Mouse (Mus musculus) mesoderm, embryonic 11.5 days (tissue): ENCODE data around the gene Efna1.

ENCODE experiments used
- DNase-seq: peaks from one replicate; pipeline ENCODE4 v3.0.0-alpha.2; 2012; ENCODE audit warnings: low read depth, low spot score

The Efna1 gene

DNA sequence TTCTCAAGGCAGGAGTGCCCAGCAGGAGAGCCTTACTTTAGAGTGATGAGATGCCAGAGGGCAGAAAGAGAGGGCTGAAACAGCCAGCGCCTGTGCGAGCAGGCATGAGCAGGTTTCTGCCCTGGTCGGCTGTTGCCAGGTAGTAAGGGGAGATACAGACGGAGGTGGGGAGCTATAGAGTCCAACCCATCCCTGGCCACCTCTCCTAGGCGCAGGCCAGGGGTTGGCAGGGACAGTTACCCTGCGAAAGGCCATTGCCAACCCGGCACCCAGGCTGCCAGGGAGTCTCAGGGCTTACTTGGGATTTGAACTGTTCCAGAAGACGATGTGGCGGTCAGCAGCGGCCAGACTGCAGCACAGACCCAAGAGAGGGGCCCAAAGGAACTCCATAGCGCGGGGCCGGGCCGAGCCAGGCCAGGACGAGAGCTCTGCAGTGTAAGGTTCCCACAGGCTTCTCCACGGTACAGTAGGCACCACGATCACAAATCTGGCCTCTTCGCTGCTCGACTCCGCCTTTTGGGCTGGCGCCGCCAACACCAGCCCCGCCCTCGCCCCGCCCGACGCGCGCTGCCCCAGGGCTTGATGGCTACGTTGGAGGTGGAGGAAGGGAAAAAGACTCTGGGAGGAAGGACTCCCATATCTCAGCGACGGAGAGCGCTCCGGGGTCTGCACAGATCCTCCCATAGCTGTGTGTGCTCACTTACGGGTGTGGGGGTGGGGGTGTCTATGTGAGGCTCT lies 1.6 kb downstream of the Efna1 start:
- peak; percentile 79 for DNase-seq

DNA sequence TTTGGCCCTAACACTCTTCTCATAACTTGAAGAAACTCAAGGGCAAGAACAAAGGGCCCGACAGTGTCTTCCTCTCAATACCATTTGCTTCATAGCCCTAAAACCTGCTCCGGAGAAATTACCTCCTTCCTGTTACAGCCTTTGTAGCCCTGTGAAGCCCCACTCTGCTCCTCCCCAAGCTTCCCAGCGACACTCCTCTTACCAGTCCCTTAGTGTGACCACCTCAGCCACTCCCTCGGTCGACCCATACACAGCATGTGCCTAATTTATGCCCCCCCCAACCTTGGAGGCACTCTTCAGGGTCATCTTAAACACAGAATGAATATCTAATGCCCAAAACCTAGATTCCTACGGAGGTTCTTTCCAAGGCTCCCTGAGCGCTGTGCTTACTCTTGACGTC lies 2.3 kb downstream of the Efna1 start:
- no peak for DNase-seq

DNA sequence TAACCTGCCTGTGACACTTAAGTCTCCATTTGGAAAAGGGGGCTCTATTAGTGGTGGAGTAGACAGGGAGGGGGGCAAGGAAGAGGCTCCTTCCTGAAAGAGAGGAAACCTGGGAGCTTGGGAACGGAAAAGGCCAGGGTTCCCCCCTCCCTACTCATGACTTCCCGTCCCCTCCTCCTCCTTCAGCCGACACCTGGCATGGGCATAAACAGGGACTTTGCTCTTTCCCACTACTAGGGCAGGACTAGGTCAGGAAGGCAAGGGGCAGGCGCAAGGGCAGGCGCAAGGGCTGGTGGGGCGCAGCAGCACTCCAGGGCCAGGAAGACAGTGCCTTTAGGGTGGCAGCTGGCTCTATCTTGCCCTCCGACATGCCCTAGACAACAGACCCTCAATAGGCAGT lies 2.8 kb downstream of the Efna1 start:
- no peak for DNase-seq

DNA sequence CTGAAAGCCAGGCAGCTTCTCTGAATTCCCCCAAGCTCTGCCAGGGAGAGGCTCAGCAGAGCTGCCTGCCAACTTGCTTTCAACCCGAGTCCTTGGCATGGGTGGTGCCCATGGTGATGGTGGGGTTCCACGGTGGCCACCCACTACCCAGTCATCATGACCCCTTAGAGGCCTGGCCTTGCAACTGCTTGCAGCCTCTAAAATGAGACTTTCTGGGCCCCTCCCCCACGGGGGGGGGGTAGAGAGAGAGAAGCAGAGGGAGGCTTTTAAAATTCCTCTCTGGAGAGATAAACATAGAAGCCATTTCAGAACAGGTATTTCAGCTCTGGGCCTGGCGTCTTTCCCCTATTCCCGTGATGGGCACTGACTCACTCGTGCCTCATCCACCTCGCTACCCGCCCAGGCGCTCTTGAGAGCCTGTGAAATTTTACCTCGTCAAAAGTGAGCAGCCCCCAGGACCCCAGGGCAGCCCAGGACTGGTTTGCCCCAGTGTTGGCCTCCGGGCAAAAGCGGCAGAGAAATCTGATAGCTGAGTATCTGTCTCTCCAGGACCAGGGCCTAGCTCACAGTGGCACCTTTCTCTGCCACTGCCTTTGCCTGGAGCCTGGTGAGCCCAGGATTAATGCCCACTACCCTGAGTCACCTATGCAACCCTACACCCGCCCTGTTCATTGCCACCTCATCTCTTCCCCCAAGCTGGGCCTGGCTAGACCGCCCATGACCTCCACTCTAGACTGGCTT lies 3.5 kb downstream of the Efna1 start:
- DNase-seq, result no peak

GRCm38 (mm10) chr3:89276061-89276460 lies 4.9 kb downstream of the Efna1 start:
- DNase-seq, result no peak

DNA sequence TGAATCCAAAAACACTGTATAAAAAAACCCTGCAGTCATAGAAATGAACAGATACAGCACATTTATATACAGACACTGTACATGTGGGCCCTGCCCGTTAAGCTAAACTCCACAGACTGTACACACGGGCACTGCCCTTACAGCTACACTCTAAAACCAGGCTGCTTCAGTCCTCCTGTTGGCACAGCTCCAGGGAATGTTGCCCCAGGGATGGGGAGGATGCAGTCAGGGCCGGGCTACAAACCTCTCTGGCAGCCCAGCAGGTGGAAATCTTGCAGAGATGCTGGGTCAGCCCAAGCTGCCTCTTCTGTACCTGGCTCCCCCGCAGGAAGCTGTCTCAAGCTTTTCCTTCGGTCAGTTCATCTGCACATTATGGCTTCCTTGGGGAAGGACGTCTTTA lies 9.2 kb downstream of the Efna1 start:
- DNase-seq, result no peak

DNA sequence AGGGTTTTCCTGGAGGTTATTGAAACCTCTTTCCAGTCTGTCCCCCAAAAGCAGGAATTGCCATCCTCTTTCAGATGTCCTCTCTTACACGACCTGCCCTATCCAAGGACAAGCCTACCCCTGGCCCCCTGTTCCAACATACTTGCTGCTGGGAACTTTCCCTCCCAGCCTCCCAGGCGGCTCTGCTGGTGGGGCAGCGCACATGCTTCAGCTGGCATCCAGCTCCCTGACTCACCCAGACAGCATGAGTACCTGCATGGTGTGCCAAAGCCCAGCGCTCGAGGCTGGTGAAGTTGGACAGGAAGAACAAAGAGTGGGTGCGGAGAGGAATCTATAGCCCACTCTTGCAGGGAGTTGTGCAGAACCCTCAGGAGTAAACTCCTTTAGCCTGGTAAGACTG lies 10.1 kb downstream of the Efna1 start:
- no peak for DNase-seq

DNA sequence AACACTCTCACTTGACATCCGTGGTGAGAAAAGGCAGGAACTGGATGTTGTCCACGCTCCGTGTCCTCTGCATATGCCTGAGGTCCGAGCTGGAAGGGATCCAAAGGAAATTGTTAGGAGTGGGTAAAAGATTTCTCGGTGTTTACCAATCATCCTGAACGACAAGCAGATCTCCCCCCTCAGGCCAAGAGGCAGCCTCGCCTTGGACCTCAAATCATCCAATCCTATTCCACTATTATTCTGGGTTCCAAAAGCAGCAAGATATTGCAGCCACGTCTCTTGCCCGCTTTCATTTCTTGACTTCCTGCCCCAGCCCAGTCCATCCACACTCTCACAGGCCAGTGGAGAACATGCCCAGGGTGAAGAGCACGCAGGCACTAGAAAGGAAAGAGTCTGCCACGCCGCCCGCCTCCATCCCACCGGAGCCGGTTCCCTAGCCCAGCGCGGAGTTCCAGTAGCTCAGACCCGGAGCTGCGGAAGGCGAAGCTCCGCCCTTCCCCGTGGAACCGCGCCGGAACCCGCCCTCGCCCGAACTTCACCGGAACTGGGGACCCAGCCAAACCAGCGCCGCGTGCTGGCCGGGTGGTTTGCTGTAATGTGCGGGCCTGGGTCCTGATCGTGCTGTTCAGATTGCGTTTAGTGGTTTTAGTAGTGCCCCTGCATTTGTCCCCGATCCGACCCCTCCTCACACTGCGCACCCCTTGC lies 10.7 kb downstream of the Efna1 start, which contains the start of gene Slc50a1:
TSS of gene Slc50a1 (minus strand) at position 520 of the 705 bp plus-strand sequence.
- DNase-seq, result no peak

DNA sequence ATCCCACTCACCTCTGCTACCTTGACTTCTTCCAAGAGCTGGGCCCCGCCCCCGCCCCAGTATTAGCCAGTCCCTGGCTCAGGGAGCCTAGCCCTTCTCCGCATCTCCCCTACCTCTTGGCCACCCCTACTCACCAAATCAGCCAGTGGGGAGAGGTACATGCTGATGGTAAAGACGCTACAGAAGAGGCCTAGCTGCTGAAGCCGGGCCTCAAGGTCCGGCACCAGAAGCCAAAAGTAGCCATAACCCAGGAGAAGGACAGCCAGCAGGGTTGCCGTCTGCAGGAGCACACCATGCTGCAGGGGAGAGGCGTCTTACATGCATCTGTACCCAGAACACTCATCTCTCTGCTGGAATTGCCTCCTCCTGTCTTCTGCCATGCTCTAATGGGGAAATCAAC lies 12.0 kb downstream of the Efna1 start:
- DNase-seq, result no peak

- peak; percentile 82 for DNase-seq
Measured at GRCm38 (mm10) chr3:89266439-89266893, 14.5 kb downstream of the Efna1 start.

GRCm38 (mm10) chr3:89262417-89262816 lies 18.5 kb downstream of the Efna1 start:
- no peak for DNase-seq

DNA sequence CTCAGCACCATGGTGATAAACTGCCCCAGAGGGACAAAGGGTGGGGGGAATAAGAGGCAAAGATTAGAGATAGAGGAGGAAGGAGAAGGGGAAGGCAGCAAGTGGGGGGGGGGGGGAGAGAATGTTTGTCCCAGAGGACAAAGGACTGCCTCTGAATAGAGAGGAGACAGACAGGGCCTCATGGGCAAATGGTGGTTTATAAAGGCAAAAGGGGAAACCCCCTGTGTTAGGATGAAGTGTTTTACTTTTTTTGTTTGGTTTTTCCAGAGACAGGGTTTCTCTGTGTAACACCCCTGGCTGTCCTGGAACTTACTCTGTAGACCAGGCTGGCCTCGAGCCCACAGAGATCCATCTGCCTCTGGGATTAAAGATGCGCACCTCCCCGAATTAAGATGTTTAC lies 20.7 kb downstream of the Efna1 start:
- no peak for DNase-seq

DNA sequence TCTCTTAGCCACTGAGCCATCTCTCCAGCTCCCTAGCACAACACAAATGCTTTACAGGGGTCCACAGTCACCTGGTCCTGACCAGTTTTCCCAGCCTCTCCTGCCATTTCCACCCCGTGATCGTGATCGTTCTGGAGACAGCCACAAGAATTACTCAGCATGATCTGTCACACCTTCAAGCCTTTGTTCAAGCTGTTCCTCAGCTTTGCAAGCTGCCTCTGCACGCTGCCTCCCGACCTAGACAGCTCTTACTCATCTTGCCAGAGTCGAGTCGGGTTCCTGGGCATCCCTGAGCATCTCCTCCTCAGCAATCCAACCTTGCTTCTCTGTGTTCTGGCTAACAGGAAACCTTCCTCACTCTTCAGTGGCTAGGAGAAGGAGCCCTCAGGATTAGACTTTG lies 21.9 kb downstream of the Efna1 start, which contains the start of gene Dpm3:
TSS of gene Dpm3 (plus strand) at position 283 of the 400 bp plus-strand sequence.
- no peak for DNase-seq

DNA sequence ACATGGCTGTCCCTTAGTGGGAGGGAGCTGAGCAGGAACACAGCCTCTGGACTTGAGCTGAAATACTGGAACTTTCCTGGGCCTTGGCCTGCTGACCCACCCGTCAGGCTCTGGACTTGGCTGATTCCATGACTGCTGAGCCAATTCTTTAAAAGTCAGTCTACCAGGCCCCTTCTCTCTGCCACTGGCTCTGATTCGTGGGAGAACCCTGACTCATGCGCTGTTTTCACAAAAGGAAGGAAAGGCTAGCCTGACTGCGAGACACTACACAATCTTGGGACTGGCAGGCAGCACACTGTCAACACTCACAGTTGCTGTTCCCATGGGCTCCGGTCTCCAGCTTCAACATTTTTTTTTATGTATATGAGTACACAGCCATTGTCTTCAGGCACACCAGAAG lies 24.8 kb downstream of the Efna1 start:
- no peak for DNase-seq

- DNase-seq, result no peak
Measured at GRCm38 (mm10) chr3:89254994-89255393, 25.9 kb downstream of the Efna1 start.

DNA sequence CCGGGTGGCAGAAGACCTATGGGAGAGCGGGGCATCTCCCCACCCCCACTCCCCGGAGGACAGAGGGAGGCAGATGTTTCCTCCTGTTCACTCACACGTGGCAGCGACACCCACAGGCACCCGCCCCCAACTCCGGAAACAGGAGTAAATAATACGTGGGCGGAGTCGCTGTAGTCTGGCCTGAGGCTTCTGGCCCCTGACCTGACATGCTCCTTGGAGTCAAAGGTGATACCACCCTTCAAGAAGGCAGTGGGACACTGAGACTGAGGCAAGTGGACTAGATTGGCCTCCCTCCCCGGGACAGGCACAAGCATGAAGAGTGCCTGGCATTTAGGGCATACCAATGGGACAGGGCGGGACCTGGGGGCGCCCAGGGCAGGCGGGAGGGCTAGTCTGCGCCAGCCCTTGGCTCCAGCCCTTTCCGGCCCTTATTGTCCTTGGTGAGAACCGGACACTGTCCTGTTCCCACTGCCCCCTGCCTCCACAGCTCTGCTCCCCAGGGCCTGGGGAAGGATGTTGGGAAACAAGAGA lies 29.5 kb downstream of the Efna1 start:
- DNase-seq, result peak; percentile 62

- DNase-seq, result no peak
Measured at GRCm38 (mm10) chr3:89250435-89251040, 30.4 kb downstream of the Efna1 start.

GRCm38 (mm10) chr3:89247466-89247865 lies 33.5 kb downstream of the Efna1 start:
- DNase-seq, result no peak

GRCm38 (mm10) chr3:89246261-89247100 lies 34.5 kb downstream of the Efna1 start, which contains the start of gene Trim46:
Gene Trim46 (minus strand): TSS chr3:89246309.
- DNase-seq, result peak; percentile 94

DNA sequence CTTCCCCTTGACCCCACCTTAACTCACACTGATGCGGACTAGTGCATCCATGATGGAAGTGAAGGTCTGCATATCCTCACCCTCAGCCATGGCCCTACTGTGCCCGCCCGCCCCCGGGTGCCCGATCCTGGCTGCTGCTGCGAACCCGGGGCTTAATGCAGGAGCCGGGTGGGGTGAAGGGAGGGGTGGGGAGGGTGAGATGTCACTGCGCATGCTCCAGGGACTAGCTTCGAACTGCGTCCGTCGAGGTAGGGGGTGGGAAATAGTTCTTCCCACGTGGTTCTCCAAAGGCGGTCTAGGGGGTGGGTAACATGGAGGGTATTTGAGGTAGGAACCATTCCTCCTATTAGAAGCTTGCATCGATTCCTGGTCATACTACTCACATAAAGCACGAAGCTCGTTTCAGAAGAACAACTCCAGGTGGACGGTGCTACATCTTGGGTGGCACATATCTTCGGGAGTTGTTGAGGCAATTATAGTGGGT lies 35.2 kb downstream of the Efna1 start, which contains the start of gene Krtcap2:
TSS of gene Krtcap2 (plus strand) at position 279 of the 484 bp plus-strand sequence.
- no peak for DNase-seq
